Comparison of ENCODE assay signal across 8 mouse cellular contexts in genomic region chr11:79710868-79711765, GRCm38 (mm10).
DNase-seq lines count a peak whose midpoint lies in the region; ATAC-seq and TF ChIP-seq lines count a peak whose summit lies in the region.

No protein-coding gene starts in this region.

- no peaks in the 10 kb centered on the region for H3K27me3 ChIP-seq in liver, adult 2 months (ENCODE audit: control insufficient read depth, insufficient read depth, low read length)

- H3K4me1 ChIP-seq in liver, adult 2 months (ENCODE audit: control insufficient read depth, insufficient read depth, low read length): peaks cover 16% of the 10 kb centered on the region

- peaks cover 27% of the 10 kb centered on the region; the same call in 1 of the 2 replicates for H3K79me2 ChIP-seq in liver, adult 2 months (ENCODE audit: control insufficient read depth, insufficient read depth, low read length)

- TF ChIP-seq CTCF in liver, adult 2 months (IDR thresholded peaks at IDR 0.05; ENCODE audit: low read depth, low read length): peak; percentile 74

- ATAC-seq in cerebellum, adult (ENCODE audit: insufficient number of reproducible peaks, low FRiP score, low TSS enrichment): peak; percentile 57; the same call in 1 of the 2 replicates
- ATAC-seq in monocyte, adult 5-6 weeks (replicated peaks; ENCODE audit: insufficient number of reproducible peaks, low FRiP score, low TSS enrichment, poor library complexity, severe bottlenecking): peak; percentile 48; the same call in 1 of the 2 replicates

- no peak for DNase-seq in cerebellum, adult 9-10 months
- peak; percentile 89 for DNase-seq in embryo, embryonic 9.5 days (ENCODE audit: extremely low spot score)
- DNase-seq in heart, adult 9 months (ENCODE audit: low spot score in 2 of 2): peak; percentile 84 to 90
- DNase-seq in kidney, adult 9 months: peak; percentile 88
- DNase-seq in liver, adult 2 months (ENCODE audit: extremely low read depth, low read depth, low spot score): peak; percentile 65
- peak; percentile 70 to 71 for DNase-seq in spleen, postnatal 36 days (ENCODE audit: low spot score in 2 of 2)

- WGBS in liver, adult 2 months: under 1% methylated on average over 105 of the region's 106 CpGs

- H3K9ac ChIP-seq in liver, adult 2 months (ENCODE audit: low read depth, low read length): peak overlapping the region; percentile 96

- TF ChIP-seq POLR2A in liver, adult 2 months (IDR thresholded peaks at IDR 0.05; ENCODE audit: extremely low read depth, insufficient read depth, low read length): peak; percentile 92

- H3K4me3 ChIP-seq in liver, adult 2 months (ENCODE audit: insufficient read depth, low read depth, low read length): peak overlapping the region; percentile 66

- H3K36me3 ChIP-seq in liver, adult 2 months (ENCODE audit: control insufficient read depth, insufficient read depth, low read length): no peaks in the 10 kb centered on the region

- H3K27ac ChIP-seq in liver, adult 2 months (replicated peaks; ENCODE audit: insufficient read depth, low read depth, low read length): peak overlapping the region; percentile 84
